In genomic region chr4:76656734-76657133, GRCm38 (mm10) we compare ENCODE assay signal across 27 mouse cellular contexts.
DNase-seq lines count a peak whose midpoint lies in the region; ATAC-seq and TF ChIP-seq lines count a peak whose summit lies in the region.
"Had no signal": no experiment of that assay in that cellular context is flagged by ENCODE, and none has a peak within 500 bp of the region (broad histone marks: within the 10 kb centered on the region; RNA-seq: fewer than 3 reads in every experiment).

No protein-coding gene starts in this region.

- peak; percentile 12 for DNase-seq in kidney, postnatal 0 days (ENCODE audit: low spot score)
- no peak for DNase-seq in kidney, postnatal 36 days
- no peak for DNase-seq in lung, adult 2 months
- peak; percentile 8 for DNase-seq in lung, postnatal 10 days
- no peak for DNase-seq in lung, postnatal 4 days
- no peak for DNase-seq in heart, adult 18-20 months
- DNase-seq: adrenal gland, adult 8-10 months; adrenal gland, postnatal 14 days; adrenal gland, postnatal 36 days; B cell, adult 2 months; cerebellum, adult 11-12 months; cerebellum, adult 2 months; cerebellum, adult 9-10 months; cerebellum, postnatal 10 days; cerebellum, postnatal 25 days had no signal

- H3K4me2 ChIP-seq in kidney, postnatal 0 days (ENCODE audit: low read length) = no peak overlapping the region
- no peak overlapping the region for H3K4me2 ChIP-seq in lung, embryonic 16.5 days (ENCODE audit: low read depth, low read length)
- H3K4me2 ChIP-seq: embryonic facial prominence, embryonic 13.5 days; embryonic facial prominence, embryonic 15.5 days; forebrain, embryonic 12.5 days had no signal

- H3K27me3 ChIP-seq in kidney, postnatal 0 days (ENCODE audit: insufficient read depth, low read length) = no peaks in the 10 kb centered on the region
- H3K27me3 ChIP-seq in lung, embryonic 16.5 days (ENCODE audit: control insufficient read depth, insufficient read depth, low read depth, low read length) = peaks cover 10% of the 10 kb centered on the region
- H3K27me3 ChIP-seq: CH12.LX; embryonic facial prominence, embryonic 13.5 days; embryonic facial prominence, embryonic 15.5 days; forebrain, embryonic 12.5 days; Patski had no signal

- H3K27ac ChIP-seq in kidney, postnatal 0 days = no peak overlapping the region
- H3K27ac ChIP-seq in lung, embryonic 16.5 days (ENCODE audit: low read length) = no peak overlapping the region
- H3K27ac ChIP-seq: embryonic facial prominence, embryonic 13.5 days; embryonic facial prominence, embryonic 15.5 days; forebrain, embryonic 10.5 days; forebrain, embryonic 12.5 days had no signal

- no peak overlapping the region for H3K4me3 ChIP-seq in kidney, postnatal 0 days (replicated peaks; ENCODE audit: low read depth, low read length)
- H3K4me3 ChIP-seq in lung, embryonic 16.5 days (ENCODE audit: low read length) = no peak overlapping the region
- H3K4me3 ChIP-seq in lung, adult 2 months (replicated peaks; ENCODE audit: extremely low read depth, low read depth, low read length) = no peak overlapping the region
- H3K4me3 ChIP-seq: embryonic facial prominence, embryonic 13.5 days; embryonic facial prominence, embryonic 15.5 days; erythroblast, embryonic 14.5 days; forebrain, embryonic 10.5 days; forebrain, embryonic 12.5 days had no signal

- no peak for ATAC-seq in kidney, postnatal 0 days (replicated peaks; ENCODE audit: low FRiP score, low read depth)
- peak; percentile 69; the same call in 1 of the 2 replicates for ATAC-seq in lung, embryonic 16.5 days (ENCODE audit: low read depth)
- ATAC-seq: activated CD4-positive, CD25-positive, alpha-beta regulatory T cell, adult 4 months; CD4-positive, CD25-positive, alpha-beta regulatory T cell, adult 4 months; forebrain, embryonic 14.5 days; Patski had no signal

- H3K9me3 ChIP-seq in kidney, postnatal 0 days (replicated peaks; ENCODE audit: low read length) = no peaks in the 10 kb centered on the region
- no peaks in the 10 kb centered on the region for H3K9me3 ChIP-seq in lung, embryonic 16.5 days (ENCODE audit: control insufficient read depth, low read length)
- H3K9me3 ChIP-seq: embryonic facial prominence, embryonic 13.5 days; embryonic facial prominence, embryonic 15.5 days; forebrain, embryonic 10.5 days; forebrain, embryonic 12.5 days; G1E had no signal

- H3K9ac ChIP-seq in kidney, postnatal 0 days (ENCODE audit: low read depth, low read length) = no peak overlapping the region
- H3K9ac ChIP-seq in lung, embryonic 16.5 days (ENCODE audit: low read length) = no peak overlapping the region
- H3K9ac ChIP-seq: embryonic facial prominence, embryonic 13.5 days; embryonic facial prominence, embryonic 15.5 days; forebrain, embryonic 12.5 days had no signal

- TF ChIP-seq CTCF in kidney, postnatal 0 days (IDR thresholded peaks at IDR 0.05; ENCODE audit: low read depth) = no peak
- TF ChIP-seq CTCF in lung, adult 2 months (IDR thresholded peaks at IDR 0.05; ENCODE audit: insufficient read depth, low read length) = no peak

- no peak for TF ChIP-seq POLR2A in lung, adult 2 months (IDR thresholded peaks at IDR 0.05; ENCODE audit: borderline replicate concordance, extremely low read depth, low read depth, low read length)

- no peaks in the 10 kb centered on the region for H3K4me1 ChIP-seq in kidney, postnatal 0 days (replicated peaks; ENCODE audit: insufficient read depth, low read length)
- no peaks in the 10 kb centered on the region for H3K4me1 ChIP-seq in lung, embryonic 16.5 days (replicated peaks; ENCODE audit: control insufficient read depth, insufficient read depth, low read length)
- H3K4me1 ChIP-seq in lung, adult 2 months (ENCODE audit: control insufficient read depth, insufficient read depth, low read length) = no peaks in the 10 kb centered on the region
- H3K4me1 ChIP-seq: embryonic facial prominence, embryonic 13.5 days; embryonic facial prominence, embryonic 15.5 days; forebrain, embryonic 10.5 days; forebrain, embryonic 12.5 days had no signal

- H3K36me3 ChIP-seq in kidney, postnatal 0 days (ENCODE audit: insufficient read depth, low read length) = no peaks in the 10 kb centered on the region
- no peaks in the 10 kb centered on the region for H3K36me3 ChIP-seq in lung, embryonic 16.5 days (ENCODE audit: control insufficient read depth, insufficient read depth, low read length)
- H3K36me3 ChIP-seq: embryonic facial prominence, embryonic 13.5 days; embryonic facial prominence, embryonic 15.5 days; forebrain, embryonic 10.5 days; forebrain, embryonic 12.5 days; G1E had no signal

- WGBS in kidney, postnatal 0 days = 50% methylated on average over 3 of the region's 3 CpGs
- 31% methylated on average over 3 of the region's 3 CpGs for WGBS in lung, embryonic 16.5 days
- 32% methylated on average over 3 of the region's 3 CpGs for WGBS in lung, adult 2 months

Comparison
In these comparisons a context has a peak if more than half of its experiments do, and no peak if none do; other contexts are left out.
1. DNase-seq: peak in kidney, postnatal 0 days (single experiment) and lung, postnatal 10 days (single experiment); none in kidney, postnatal 36 days (0 of 2), lung, adult 2 months (single experiment), lung, postnatal 4 days (0 of 2) and heart, adult 18-20 months (0 of 2).